Mouse (Mus musculus) heart, postnatal 25 days (tissue): ENCODE measurements around the gene Fanca. TPM values are rescaled to one million over a fixed set of nuclear protein-coding genes. Genes with fewer than 3 reads are reported as not detected.
"Not testable (repeated sequence)": the region's sequence is repeated elsewhere in the genome, so short reads cannot be mapped to it uniquely, and the experiment has no call there.

Experiments
- DNase-seq: peaks from one replicate; pipeline ENCODE4 v3.0.0; 2022; ENCODE audit warnings: low spot score
- intact Hi-C: fragments of 180-260 bp; cut with DNase I; formaldehyde crosslinking; loops from one replicate; pipeline ENCODE4 v1.15.1; 2025
- total RNA-seq, 2 experiments: library from RNA; stranded (reverse); gene quantifications; 2 replicates each; pipeline ENCODE4 v1.2.3; 2021

The Fanca gene
- total RNA-seq, 2 experiments from 2014 or later = 1.7 to 3.0 TPM

GRCm38 (mm10) chr8:123280302-123281094 lies 37.9 kb downstream of the Fanca start:
- intact Hi-C loops = no loop called here
- no peak for DNase-seq

GRCm38 (mm10) chr8:123279828-123280227 lies 38.5 kb downstream of the Fanca start:
- DNase-seq = no peak
- intact Hi-C loops = no loop called here

DNA sequence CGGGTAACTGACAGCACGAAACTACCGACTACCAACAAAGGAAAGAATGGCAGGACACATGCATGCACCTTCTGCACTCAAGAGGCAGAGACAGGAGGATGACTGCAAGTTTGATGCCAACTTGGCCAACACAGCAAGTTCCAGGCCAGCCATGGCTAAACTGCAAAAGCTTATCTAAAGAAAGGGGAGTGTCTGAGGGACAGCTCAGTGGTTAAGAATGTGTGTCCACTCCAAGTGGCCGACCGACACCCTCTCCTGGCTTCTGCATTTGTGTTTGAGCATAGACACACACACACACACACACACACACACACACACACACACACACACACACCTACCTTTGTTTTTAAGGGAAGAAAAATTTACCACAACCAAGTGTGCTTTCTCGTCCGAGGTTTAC lies 39.9 kb downstream of the Fanca start:
- no peak for DNase-seq
- intact Hi-C loops = no loop called here

GRCm38 (mm10) chr8:123275096-123275495 lies 43.3 kb downstream of the Fanca start:
- no peak for DNase-seq
- intact Hi-C loops = no loop called here

- intact Hi-C loops = no loop called here
- no peak for DNase-seq
Measured at GRCm38 (mm10) chr8:123274447-123274846, 43.9 kb downstream of the Fanca start.

DNA sequence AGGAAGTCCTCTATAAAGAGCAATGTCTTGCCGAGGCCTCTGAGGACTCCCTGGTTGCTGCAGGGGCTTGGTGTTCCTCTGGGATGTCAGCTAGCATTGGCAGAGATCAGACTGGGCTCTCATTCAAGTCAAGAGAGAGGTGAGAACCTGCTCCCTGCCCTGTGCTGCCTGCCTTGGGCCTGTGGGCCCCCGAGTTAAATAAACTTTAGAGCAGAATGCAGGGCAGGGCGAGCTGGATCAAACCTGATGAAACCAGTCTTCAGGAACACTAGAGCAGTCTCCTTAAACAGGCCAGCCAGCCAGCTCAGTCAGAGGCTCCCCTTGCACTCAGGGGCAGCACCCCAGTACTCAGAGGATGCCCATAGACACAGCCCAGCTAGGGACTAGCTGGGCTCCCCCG lies 46.5 kb downstream of the Fanca start:
- intact Hi-C loops = no loop called here

GRCm38 (mm10) chr8:123271147-123271546 lies 47.2 kb downstream of the Fanca start:
- intact Hi-C loops = no loop called here

More for the DNA sequence above, 46.5 kb downstream of the Fanca start:
- DNase-seq = no peak

GRCm38 (mm10) chr8:123267926-123268656 lies 50.3 kb downstream of the Fanca start:
- intact Hi-C loops = no loop called here
- DNase-seq = no peak

More at GRCm38 (mm10) chr8:123271147-123271546, 47.2 kb downstream of the Fanca start:
- no peak for DNase-seq

DNA sequence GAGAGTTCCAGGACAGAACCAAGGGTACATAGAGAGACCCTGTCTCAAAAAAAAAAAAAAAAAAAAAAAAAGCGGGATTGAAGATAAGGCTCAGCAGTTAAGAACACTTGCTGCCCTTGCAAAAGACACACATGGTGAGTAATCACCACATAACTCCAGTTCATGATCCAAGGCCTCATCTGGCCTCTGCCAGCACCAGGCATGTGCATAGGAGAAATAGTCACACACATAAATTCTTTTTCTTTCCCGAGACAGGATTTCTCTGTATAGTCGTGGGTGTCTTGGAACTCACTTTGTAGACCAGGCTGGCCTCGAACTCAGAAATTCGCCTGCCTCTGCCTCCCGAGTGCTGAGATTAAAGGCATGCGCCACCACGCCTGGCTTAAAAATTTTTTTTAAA lies 60.8 kb downstream of the Fanca start:
- DNase-seq, intact Hi-C loops: not testable (repeated sequence)

DNA sequence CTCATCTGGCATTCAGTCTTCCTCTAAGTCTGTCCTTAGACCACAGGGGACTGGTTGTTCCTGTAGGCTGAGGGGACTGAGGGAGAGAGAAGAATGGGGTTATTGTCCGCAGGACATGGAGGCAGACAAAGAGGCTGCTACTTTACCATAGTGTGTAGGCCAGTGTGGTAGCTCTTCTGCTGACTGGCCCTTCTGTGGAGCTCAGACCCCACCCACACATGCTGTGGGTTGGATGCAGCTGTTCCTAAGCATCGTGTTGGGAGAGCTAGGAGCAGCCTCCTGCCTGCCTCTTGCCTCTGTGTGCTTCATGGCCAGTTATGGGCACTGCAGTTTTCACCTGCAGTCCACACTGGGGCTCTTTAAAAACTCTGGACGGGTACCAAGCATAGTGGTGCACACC lies 61.3 kb downstream of the Fanca start:
- intact Hi-C loops = no loop called here
- no peak for DNase-seq

GRCm38 (mm10) chr8:123255170-123255569 lies 63.2 kb downstream of the Fanca start:
- DNase-seq = no peak
- intact Hi-C loops = no loop called here

DNA sequence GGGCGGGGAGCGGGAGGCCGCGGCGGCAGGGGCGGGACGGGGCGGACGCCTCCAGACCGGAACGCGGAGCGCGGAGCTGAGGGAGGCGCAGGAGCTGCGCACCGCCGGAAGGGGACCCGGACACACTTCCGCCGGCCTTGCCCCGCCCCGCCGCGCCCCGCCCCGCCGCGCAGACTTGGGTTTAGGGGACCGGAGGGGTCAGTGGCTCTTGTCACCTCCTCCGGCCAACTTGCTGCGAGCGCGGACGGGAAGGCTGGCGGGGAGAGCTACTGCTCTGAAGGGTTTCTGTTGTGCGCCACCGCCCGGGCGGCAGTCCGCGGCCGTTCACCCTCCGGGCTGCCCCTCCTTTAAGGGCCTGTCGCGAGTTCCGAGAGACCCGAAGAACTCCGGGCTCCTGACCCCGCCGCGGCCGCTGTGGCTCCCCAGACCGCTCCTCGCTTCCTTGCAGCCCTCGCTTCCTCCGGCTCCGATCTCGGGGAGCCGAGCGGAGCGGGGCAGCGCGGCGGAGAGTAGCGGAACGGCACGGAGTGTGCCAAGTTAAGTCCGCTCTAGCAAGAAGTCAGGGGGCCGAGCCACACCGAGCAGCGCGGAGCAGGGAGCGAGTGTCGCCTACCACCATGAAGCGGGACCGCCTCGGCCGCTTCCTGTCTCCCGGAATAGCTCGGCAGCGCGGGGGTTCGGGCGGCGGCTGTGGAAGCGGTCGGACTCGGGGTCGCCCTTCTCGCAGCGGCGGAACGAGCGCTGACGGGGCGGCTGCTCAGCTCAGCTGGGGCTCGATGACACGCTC lies 64.1 kb downstream of the Fanca start, which contains the start of the genes Zfp276 and Vps9d1:
Gene Zfp276, plus strand, starts transcription at position 97 of the 787 bp plus-strand sequence.
Gene Vps9d1, minus strand, starts transcription at position 250 of the 787 bp plus-strand sequence.
- peak; percentile 70 for DNase-seq
- intact Hi-C loops = loop anchor here (5.0 kb wide), 1 partner anchor 42 kb away; the partner anchor contains the start of genes Chmp1a and Spata33

- intact Hi-C loops = loop anchor here (5.0 kb wide), 1 partner anchor 41 kb away; the partner anchor contains the start of genes Chmp1a and Spata33
- DNase-seq = no peak
Measured at GRCm38 (mm10) chr8:123253451-123254098, 64.8 kb downstream of the Fanca start.

DNA sequence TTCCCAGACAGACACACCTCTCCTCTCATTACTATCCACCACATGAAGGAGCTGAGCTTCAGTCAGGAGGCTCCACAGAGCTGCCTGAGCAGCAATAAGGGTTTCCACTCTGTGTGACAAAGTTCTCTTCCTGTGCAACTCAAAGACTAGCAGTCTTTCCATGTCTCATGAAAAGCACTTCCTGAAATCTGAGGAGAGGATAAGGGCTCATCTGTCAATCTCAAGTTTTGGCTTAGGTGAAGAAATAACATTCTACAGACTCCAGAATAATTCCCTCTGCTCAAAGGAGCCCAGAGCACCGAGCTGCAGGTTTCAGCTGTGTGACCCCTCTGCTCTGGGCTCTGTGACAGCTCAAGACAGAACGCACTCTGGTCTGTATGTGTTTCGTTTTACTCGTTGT lies 65.5 kb downstream of the Fanca start:
- intact Hi-C loops = loop anchor here (5.0 kb wide), 1 partner anchor 41 kb away; the partner anchor contains the start of genes Chmp1a and Spata33

GRCm38 (mm10) chr8:123250940-123251339 lies 67.4 kb downstream of the Fanca start:
- intact Hi-C loops = loop anchor here (5.0 kb wide), 1 partner anchor 39 kb away; the partner anchor contains the start of genes Chmp1a and Spata33
- no peak for DNase-seq

More for the DNA sequence above, 65.5 kb downstream of the Fanca start:
- no peak for DNase-seq

- no peak for DNase-seq
- intact Hi-C loops = no loop called here
Measured at GRCm38 (mm10) chr8:123248596-123248995, 69.8 kb downstream of the Fanca start.

GRCm38 (mm10) chr8:123247748-123248147 lies 70.6 kb downstream of the Fanca start:
- intact Hi-C loops = no loop called here
- no peak for DNase-seq

- no peak for DNase-seq
- intact Hi-C loops = no loop called here
Measured at GRCm38 (mm10) chr8:123245543-123245942, 72.8 kb downstream of the Fanca start.

DNA sequence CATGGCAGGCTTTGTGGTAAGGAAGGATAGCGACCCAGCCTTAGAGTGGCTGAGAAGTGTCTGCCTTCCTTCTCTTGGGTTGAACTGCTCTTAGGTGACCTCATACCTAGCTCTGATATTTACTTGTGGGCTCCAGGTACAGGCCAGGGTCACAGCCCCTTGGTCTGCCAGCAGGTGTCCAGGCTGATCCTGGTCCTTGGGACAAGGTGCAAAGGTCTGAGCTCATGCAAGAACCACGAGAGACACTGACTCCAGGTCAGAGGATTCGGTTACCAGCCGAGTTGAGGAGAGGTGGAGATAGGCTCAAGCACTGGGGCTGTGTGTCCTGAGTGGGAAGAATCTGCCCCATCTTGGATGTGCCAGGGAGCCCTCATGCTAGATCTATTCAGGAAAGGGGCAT lies 74.0 kb downstream of the Fanca start:
- intact Hi-C loops = no loop called here
- no peak for DNase-seq
